Mouse (Mus musculus): Measurements from ENCODE around the gene Carf.

DNA sequence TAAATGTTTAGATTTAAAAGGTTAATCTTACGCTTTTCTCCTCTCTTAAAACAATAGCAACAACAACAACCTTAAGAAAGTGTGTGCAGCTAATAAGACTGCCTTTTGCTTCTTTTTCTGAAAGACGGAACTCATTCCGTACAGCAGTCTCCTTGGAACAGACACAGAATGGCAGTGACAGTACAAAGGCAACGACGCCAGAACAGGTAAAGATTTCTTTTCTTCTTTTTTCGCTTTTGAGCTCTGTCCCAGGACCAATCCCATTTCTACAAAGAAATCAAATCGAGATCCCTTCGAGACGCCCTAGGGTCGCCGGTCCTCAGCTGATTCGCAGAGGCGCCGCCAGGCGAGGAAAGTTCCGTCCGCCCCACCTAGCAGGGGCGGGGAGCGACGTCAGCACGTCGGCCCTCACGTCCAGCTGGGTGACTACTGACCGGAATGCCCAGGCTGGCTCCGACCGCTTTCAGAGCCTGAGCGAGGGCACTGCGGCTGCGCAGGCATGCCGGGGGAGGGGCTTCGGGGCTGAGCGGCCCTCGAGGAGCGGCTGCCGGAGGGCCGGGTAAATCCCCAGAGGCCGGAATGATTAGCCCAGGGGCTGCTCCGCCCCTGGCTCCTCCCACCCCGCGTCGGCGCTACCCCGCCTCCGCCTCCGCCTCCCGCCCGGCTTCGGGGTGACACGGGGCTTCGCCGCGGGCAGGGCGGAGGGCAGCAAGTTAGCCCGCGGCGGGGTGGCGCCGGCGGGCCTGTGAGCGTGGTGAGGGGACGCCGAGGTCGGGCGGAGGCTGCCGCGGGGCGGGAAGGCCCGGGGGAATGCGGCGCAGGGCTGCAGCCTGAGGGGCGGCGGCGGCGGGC lies 82.1 kb downstream of the Carf start, which contains the start of gene Nbeal1:
- TF ChIP-seq CTCF (IDR thresholded peaks at IDR 0.05; ENCODE audit: low read depth) = peak; percentile 36
- TF ChIP-seq EP300 (IDR thresholded peaks at IDR 0.05; ENCODE audit: low read depth) = 0 out of 2 replicates have a peak, but pooled peaks have one; percentile 45

Measured in heart, postnatal 0 days (tissue).